In the genomic region with DNA sequence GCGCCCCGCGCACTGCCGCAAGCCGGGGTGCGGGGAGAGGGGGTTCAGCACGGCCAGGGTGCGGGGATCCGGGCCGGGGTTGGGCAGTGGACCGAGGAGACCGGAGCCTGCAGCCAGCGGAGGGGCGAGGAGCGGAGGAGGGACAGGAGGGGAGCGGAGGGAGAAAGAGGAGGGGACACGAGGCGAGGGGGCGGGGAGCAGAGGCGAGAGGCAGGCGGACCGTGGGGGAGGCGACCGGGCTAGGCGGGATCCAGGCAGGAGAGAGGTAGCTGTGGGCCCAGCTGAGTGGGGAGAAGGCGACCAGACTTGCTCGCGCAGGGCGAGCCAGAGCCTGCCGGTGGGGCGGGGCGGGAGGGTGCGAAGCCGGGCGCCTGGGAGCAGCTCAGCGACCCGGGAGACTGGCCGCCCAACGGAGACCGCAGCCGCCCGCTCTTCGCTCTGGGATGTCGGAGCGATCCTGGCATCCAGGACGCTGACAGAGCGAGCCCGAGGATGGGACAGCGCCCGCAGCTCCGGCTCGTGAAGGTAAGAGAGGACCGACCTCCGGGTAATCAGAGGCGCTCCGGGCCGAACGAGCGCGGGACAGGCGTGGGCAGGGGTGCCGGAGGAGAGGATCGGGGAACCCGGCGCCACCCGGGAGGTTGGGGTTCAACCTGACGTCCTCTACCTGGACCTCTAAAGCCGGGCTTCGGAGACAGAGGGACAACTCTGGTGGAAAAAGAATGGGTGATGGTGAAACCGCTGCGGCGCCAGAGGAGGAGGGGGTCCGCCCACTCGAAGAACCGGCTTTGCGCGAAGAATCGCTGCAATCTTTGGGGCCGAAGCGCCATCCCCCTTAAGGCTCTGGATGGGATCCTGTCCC, we compare ENCODE assay signal across 8 mouse cellular contexts. TPM values are rescaled to one million over a fixed set of nuclear protein-coding genes. Genes with fewer than 3 reads are reported as not detected.
DNase-seq lines count a peak whose midpoint lies in the region; ATAC-seq and TF ChIP-seq lines count a peak whose summit lies in the region.

A gene (plus strand): TSS at position 276 of the 862 bp plus-strand sequence.

- peak within 1 kb of the TSS; percentile 96 for H3K4me2 ChIP-seq in embryonic facial prominence, embryonic 15.5 days (replicated peaks)
- H3K4me2 ChIP-seq in midbrain, embryonic 12.5 days (replicated peaks): peak within 1 kb of the TSS; percentile 97

- no peak within 1 kb of the TSS for H3K9ac ChIP-seq in embryonic facial prominence, embryonic 15.5 days
- peak within 1 kb of the TSS; percentile 69 for H3K9ac ChIP-seq in midbrain, embryonic 12.5 days (replicated peaks)

- ATAC-seq in embryonic facial prominence, embryonic 15.5 days (ENCODE audit: insufficient number of reproducible peaks, low FRiP score, low TSS enrichment, low read depth): peak; percentile 55; the same call in 1 of the 2 replicates
- ATAC-seq in midbrain, embryonic 12.5 days (ENCODE audit: low FRiP score, low read depth): peak; percentile 80

- peaks cover 86% of the 10 kb centered on the region for H3K27me3 ChIP-seq in embryonic facial prominence, embryonic 15.5 days
- H3K27me3 ChIP-seq in midbrain, embryonic 12.5 days: peaks cover 77% of the 10 kb centered on the region

- peak within 1 kb of the TSS; percentile 72 for H3K27ac ChIP-seq in layer of hippocampus, adult 2 months
- no peak within 1 kb of the TSS for H3K27ac ChIP-seq in embryonic facial prominence, embryonic 15.5 days (replicated peaks)
- H3K27ac ChIP-seq in midbrain, embryonic 12.5 days (replicated peaks): no peak within 1 kb of the TSS

- peaks cover 25% of the 10 kb centered on the region for H3K4me1 ChIP-seq in embryonic facial prominence, embryonic 15.5 days
- H3K4me1 ChIP-seq in midbrain, embryonic 12.5 days: peaks cover 17% of the 10 kb centered on the region

- no peaks in the 10 kb centered on the region for H3K36me3 ChIP-seq in embryonic facial prominence, embryonic 15.5 days
- no peaks in the 10 kb centered on the region for H3K36me3 ChIP-seq in midbrain, embryonic 12.5 days

- H3K4me3 ChIP-seq in layer of hippocampus, adult 2 months: peak within 1 kb of the TSS; percentile 67
- H3K4me3 ChIP-seq in embryonic facial prominence, embryonic 15.5 days (replicated peaks): peak within 1 kb of the TSS; percentile 50
- peak within 1 kb of the TSS; percentile 61 for H3K4me3 ChIP-seq in midbrain, embryonic 12.5 days

- under 1% methylated on average over 65 of the region's 80 CpGs for WGBS in embryonic facial prominence, embryonic 15.5 days
- under 1% methylated on average over 73 of the region's 80 CpGs for WGBS in midbrain, embryonic 12.5 days

- no peaks in the 10 kb centered on the region for H3K9me3 ChIP-seq in embryonic facial prominence, embryonic 15.5 days (replicated peaks)
- no peaks in the 10 kb centered on the region for H3K9me3 ChIP-seq in midbrain, embryonic 12.5 days

- no peak for TF ChIP-seq CTCF in layer of hippocampus, adult 2 months (conservative IDR thresholded peaks at IDR 0.05)

- no peak for DNase-seq in layer of hippocampus, adult 2 months (ENCODE audit: low spot score in 2 of 2)
- DNase-seq in layer of hippocampus, adult 8-10 months (ENCODE audit: low spot score in 2 of 2): no peak
- peak; percentile 90 for DNase-seq in cerebellum, adult 11-12 months
- peak; percentile 53 to 72 for DNase-seq in layer of hippocampus, postnatal 10 days (ENCODE audit: low spot score in 2 of 2)
- DNase-seq in urinary bladder, postnatal 25 days (ENCODE audit: low spot score): peak; percentile 4
- no peak for DNase-seq in lung, adult 18-20 months

RNA-seq across cellular contexts. Expression of the gene that starts here (rescaled TPM):
- total RNA-seq in layer of hippocampus, adult 2 months (2021): 1 to 10 TPM; 6.3 to 9.2 TPM
- total RNA-seq in layer of hippocampus, adult 8-10 months (2022): 10 to 100 TPM in 1 of 4 experiments, 1 to 10 TPM in 3; 7.1 to 10.0 (median 8.5) TPM
- polyA plus RNA-seq in embryonic facial prominence, embryonic 15.5 days (2015; fragmentation: Nextera tagmentation; extraction: Ambion mirVana): 0.21 and 0.34 TPM in 2 replicates
- 10 to 100 TPM; 10.2 to 11.9 TPM for total RNA-seq in layer of hippocampus, postnatal 10 days (2021)
- 0.51 and 0.65 TPM in 2 replicates for polyA plus RNA-seq in midbrain, embryonic 12.5 days (2016; fragmentation: Nextera tagmentation; extraction: Ambion mirVana)

Comparison
In these comparisons a context has a peak if more than half of its experiments do, and no peak if none do; other contexts are left out.
1. DNase-seq: peak in cerebellum, adult 11-12 months (single experiment), layer of hippocampus, postnatal 10 days (2 of 2) and urinary bladder, postnatal 25 days (single experiment); none in layer of hippocampus, adult 2 months (0 of 2), layer of hippocampus, adult 8-10 months (0 of 2) and lung, adult 18-20 months (0 of 2).
2. Peak in ATAC-seq, H3K4me3 ChIP-seq and H3K4me2 ChIP-seq in embryonic facial prominence, embryonic 15.5 days; RNA of the gene not detected or under 1 TPM.
3. Peak in ATAC-seq, H3K4me3 ChIP-seq, H3K9ac ChIP-seq and H3K4me2 ChIP-seq in midbrain, embryonic 12.5 days; RNA of the gene not detected or under 1 TPM.
4. Peak in every context shown above with its lines, with median percentiles within 50 percentile points of each other: H3K4me3 ChIP-seq.